Mouse (Mus musculus) intestine, postnatal 0 days (tissue): Measurements from ENCODE around the gene Efemp2. TPM values are rescaled to one million over a fixed set of nuclear protein-coding genes. Genes with fewer than 3 reads are reported as not detected.

Source experiments
- ATAC-seq: fragments of 200-750 bp; cut with Nextera tagmentation; 2 replicates; pipeline ENCODE4 v1.8.0; 2017; ENCODE audit warnings: mild to moderate bottlenecking, moderate TSS enrichment, moderate library complexity
- H3K27ac ChIP-seq: fragments of 300-500 bp; sonication (generic); 2 replicates; pipeline ENCODE4 v1.5.1; 2014; ENCODE audit warnings: mild to moderate bottlenecking, low read depth, low read length, moderate library complexity
- H3K27me3 ChIP-seq: fragments of 300-500 bp; sonication (generic); replicated peaks from 2 replicates; pipeline ENCODE4 v1.6.1; 2014; ENCODE audit warnings: low read length, mixed read lengths; ENCODE audit not compliant: control insufficient read depth, insufficient read depth
- H3K36me3 ChIP-seq: fragments of 300-500 bp; sonication (generic); 2 replicates; pipeline ENCODE4 v1.6.1; 2014; ENCODE audit warnings: mild to moderate bottlenecking, moderate library complexity; ENCODE audit not compliant: control insufficient read depth, insufficient read depth
- H3K4me1 ChIP-seq: fragments of 300-500 bp; sonication (generic); replicated peaks from 2 replicates; pipeline ENCODE4 v1.6.1; 2014; ENCODE audit warnings: antibody characterized with exemption, low read length, mixed read lengths; ENCODE audit not compliant: control insufficient read depth, insufficient read depth
- H3K4me2 ChIP-seq: fragments of 300-500 bp; sonication (generic); replicated peaks from 2 replicates; pipeline ENCODE4 v1.6.1; 2014; ENCODE audit warnings: low read depth, mild to moderate bottlenecking, moderate library complexity
- H3K4me3 ChIP-seq: fragments of 300-500 bp; sonication (generic); 2 replicates; pipeline ENCODE4 v1.5.1; 2014; ENCODE audit warnings: low read depth, low read length
- H3K9ac ChIP-seq: fragments of 300-500 bp; sonication (generic); 2 replicates; pipeline ENCODE4 v1.6.1; 2014; ENCODE audit warnings: mild to moderate bottlenecking, low read depth, low read length
- H3K9me3 ChIP-seq: fragments of 300-500 bp; sonication (generic); 2 replicates; pipeline ENCODE4 v1.6.1; 2016; ENCODE audit warnings: mixed run types; ENCODE audit not compliant: control insufficient read depth
- CTCF ChIP-seq: sonication (generic); IDR thresholded peaks from 2 replicates; pipeline ENCODE4 v1.5.1; 2016; ENCODE audit warnings: low read depth, mild to moderate bottlenecking, control low read depth, antibody characterized with exemption, moderate library complexity
- WGBS: fragments of 180-500 bp; shearing (Covaris S2); extraction: QIAGEN DNeasy Blood & Tissue Kit; methylation state at CpG from one replicate; pipeline ENCODE4 v1.1.7; 2014; 5-methylcytosine and 5-hydroxymethylcytosine counted together
- polyA plus RNA-seq: library from polyadenylated mRNA; unstranded; fragments of >200 nt; fragmentation: Nextera tagmentation; extraction: Ambion mirVana; gene quantifications from 2 replicates; pipeline ENCODE4 v1.2.1, GENCODE M21; 2015

Gene Efemp2
- polyA plus RNA-seq, 1 experiment from 2014 or later = 40.7 TPM

- H3K4me3 ChIP-seq = peak overlapping the region; percentile 74
- no peaks in the 10 kb centered on the region for H3K27me3 ChIP-seq
- H3K9ac ChIP-seq = peak overlapping the region; percentile 76
- H3K9me3 ChIP-seq = no peaks in the 10 kb centered on the region
- H3K27ac ChIP-seq = peak overlapping the region; percentile 84
- H3K4me1 ChIP-seq = peaks cover 4% of the 10 kb centered on the region; the same call in 1 of the 2 replicates
- peak; percentile 54 for TF ChIP-seq CTCF
- WGBS = under 1% methylated on average over 67 of the region's 70 CpGs
- H3K4me2 ChIP-seq = peak overlapping the region; percentile 98
- ATAC-seq = peak; percentile 74
- peaks cover 6% of the 10 kb centered on the region; the same call in 1 of the 2 replicates for H3K36me3 ChIP-seq
Measured at GRCm38 (mm10) chr19:5456922-5457745, 16.6 kb upstream of the Efemp2 start.

- peaks cover 12% of the 10 kb centered on the region for H3K36me3 ChIP-seq
- WGBS = 11% methylated on average over 14 of the region's 14 CpGs
- peak within 1 kb of the TSS; percentile 74 for H3K4me3 ChIP-seq
- no peak for ATAC-seq
- H3K4me1 ChIP-seq = peaks cover 4% of the 10 kb centered on the region; the same call in 1 of the 2 replicates
- peak within 1 kb of the TSS; percentile 98 for H3K4me2 ChIP-seq
- peak within 1 kb of the TSS; percentile 84 for H3K27ac ChIP-seq
- H3K27me3 ChIP-seq = no peaks in the 10 kb centered on the region
- no peak for TF ChIP-seq CTCF
- H3K9ac ChIP-seq = peak within 1 kb of the TSS; percentile 76
- no peaks in the 10 kb centered on the region for H3K9me3 ChIP-seq
Measured at GRCm38 (mm10) chr19:5457746-5458442, 15.9 kb upstream of the Efemp2 start, which contains the start of gene Ccdc85b. Gene Ccdc85b, minus strand, starts transcription at chr19:5457894.

DNA sequence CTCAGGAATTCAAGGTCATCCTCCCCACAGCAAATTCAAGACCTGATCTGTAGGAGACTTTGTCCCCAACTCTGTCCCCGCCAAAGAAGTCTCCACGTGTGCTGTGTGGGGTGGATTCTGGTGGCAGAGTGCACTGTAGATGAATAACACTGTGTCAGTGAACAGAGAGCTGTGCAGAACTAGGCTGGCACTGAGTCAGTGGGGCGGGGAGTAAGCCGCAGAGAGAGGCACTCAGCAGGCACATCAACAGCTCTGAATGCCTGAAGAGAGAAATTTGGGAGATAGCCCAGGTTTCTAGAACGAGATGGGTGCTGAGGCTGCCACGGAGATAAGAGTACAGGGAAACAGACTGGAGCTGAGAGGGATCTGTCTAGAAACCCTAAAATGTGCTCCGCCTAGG lies 14.7 kb upstream of the Efemp2 start:
- no peak for ATAC-seq
- H3K36me3 ChIP-seq = peaks cover 21% of the 10 kb centered on the region
- peaks cover 4% of the 10 kb centered on the region; the same call in 1 of the 2 replicates for H3K4me1 ChIP-seq
- TF ChIP-seq CTCF = no peak
- H3K27me3 ChIP-seq = no peaks in the 10 kb centered on the region
- no peak overlapping the region for H3K4me3 ChIP-seq
- H3K4me2 ChIP-seq = no peak overlapping the region
- H3K9me3 ChIP-seq = no peaks in the 10 kb centered on the region
- WGBS = 59% methylated on average over 7 of the region's 7 CpGs
- no peak overlapping the region for H3K27ac ChIP-seq
- H3K9ac ChIP-seq = no peak overlapping the region

DNA sequence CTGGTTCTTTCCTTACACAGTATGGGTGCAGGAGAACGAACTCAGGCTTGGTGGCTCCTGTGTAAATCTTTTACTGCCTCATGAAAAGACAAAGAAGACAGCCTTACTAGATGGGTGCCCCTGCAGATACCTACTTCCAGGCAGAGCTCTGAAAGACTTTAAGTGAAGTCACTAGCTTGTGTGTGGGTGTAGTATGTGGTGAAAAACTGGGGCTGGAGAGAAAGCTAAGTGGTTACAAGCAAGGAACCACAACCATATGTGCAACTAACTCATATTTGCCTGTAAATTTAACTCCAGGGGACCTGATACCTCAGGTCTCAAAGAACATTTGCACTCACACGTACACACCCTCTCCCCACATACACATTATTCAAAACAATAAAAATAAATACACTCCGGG lies 13.9 kb upstream of the Efemp2 start:
- 21% methylated on average over 3 of the region's 3 CpGs for WGBS

GRCm38 (mm10) chr19:5460465-5460911 lies 13.3 kb upstream of the Efemp2 start, which contains the start of gene Fibp:
Gene Fibp, plus strand, starts transcription at chr19:5460615.
- Histone ChIP-seq H3K4me1 (peaks cover 4% of the 10 kb centered on the region; the same call in 1 of the 2 replicates), H3K4me2 (peak within 1 kb of the TSS; percentile 88), H3K9ac (peak within 1 kb of the TSS; percentile 78), H3K9me3 (no peaks in the 10 kb centered on the region), H3K36me3 (peaks cover 29% of the 10 kb centered on the region), H3K4me3 (peak within 1 kb of the TSS; percentile 80), H3K27ac (peak within 1 kb of the TSS; percentile 46; the same call in 1 of the 2 replicates), H3K27me3 (no peaks in the 10 kb centered on the region)
- 0% methylated on average over 32 of the region's 32 CpGs for WGBS
- ATAC-seq = peak; percentile 69
- TF ChIP-seq CTCF = no peak

More for the DNA sequence above, 13.9 kb upstream of the Efemp2 start:
- Histone ChIP-seq H3K9me3 (no peaks in the 10 kb centered on the region), H3K4me2 (peak overlapping the region; percentile 88), H3K27me3 (no peaks in the 10 kb centered on the region), H3K4me1 (peaks cover 4% of the 10 kb centered on the region; the same call in 1 of the 2 replicates), H3K36me3 (peaks cover 23% of the 10 kb centered on the region), H3K4me3 (peak overlapping the region; percentile 80), H3K9ac (peak overlapping the region; percentile 78; the same call in 1 of the 2 replicates), H3K27ac (no peak overlapping the region)
- TF ChIP-seq CTCF = no peak
- no peak for ATAC-seq

GRCm38 (mm10) chr19:5461411-5461810 lies 12.3 kb upstream of the Efemp2 start:
- TF ChIP-seq CTCF = no peak
- peaks cover 4% of the 10 kb centered on the region; the same call in 1 of the 2 replicates for H3K4me1 ChIP-seq
- H3K4me3 ChIP-seq = peak overlapping the region; percentile 80
- no peaks in the 10 kb centered on the region for H3K27me3 ChIP-seq
- H3K27ac ChIP-seq = no peak overlapping the region
- peak overlapping the region; percentile 78 for H3K9ac ChIP-seq
- WGBS = 82% methylated on average over 6 of the region's 6 CpGs
- no peak for ATAC-seq
- peak overlapping the region; percentile 88 for H3K4me2 ChIP-seq
- H3K36me3 ChIP-seq = peaks cover 38% of the 10 kb centered on the region
- no peaks in the 10 kb centered on the region for H3K9me3 ChIP-seq
